Mouse (Mus musculus): ENCODE data around the gene Slc38a8.

GRCm38 (mm10) chr8:119436933-119437332 lies 64.6 kb downstream of the Slc38a8 start:
- TF ChIP-seq CTCF (IDR thresholded peaks at IDR 0.05) (peak; percentile 10; the same call in 1 of the 2 replicates), EP300 (IDR thresholded peaks at IDR 0.05) (peak; percentile 46; the same call in 1 of the 2 replicates)
